Mouse (Mus musculus) neural tube, embryonic 14.5 days (tissue): ENCODE results near the gene Gm49450. TPM values are rescaled to one million over a fixed set of nuclear protein-coding genes. Genes with fewer than 3 reads are reported as not detected.

Source experiments
- ATAC-seq: fragments of 200-750 bp; cut with Nextera tagmentation; 2 replicates; pipeline ENCODE4 v1.8.0; 2017; ENCODE audit warnings: low read depth, mild to moderate bottlenecking, moderate TSS enrichment, moderate library complexity
- H3K27ac ChIP-seq: fragments of 300-500 bp; sonication (generic); 2 replicates; pipeline ENCODE4 v1.5.1; 2014; ENCODE audit warnings: low read depth, mild to moderate bottlenecking, control low read depth, low read length, moderate library complexity, mixed read lengths
- H3K27me3 ChIP-seq: fragments of 300-500 bp; sonication (generic); 2 replicates; pipeline ENCODE4 v1.6.1; 2014; ENCODE audit warnings: low read length; ENCODE audit not compliant: control insufficient read depth, insufficient read depth
- H3K36me3 ChIP-seq: fragments of 300-500 bp; sonication (generic); 2 replicates; pipeline ENCODE4 v1.6.1; 2014; ENCODE audit warnings: low read length, mixed read lengths; ENCODE audit not compliant: control insufficient read depth, insufficient read depth
- H3K4me1 ChIP-seq: fragments of 300-500 bp; sonication (generic); 2 replicates; pipeline ENCODE4 v1.6.1; 2014; ENCODE audit warnings: low read length; ENCODE audit not compliant: control insufficient read depth, insufficient read depth
- H3K4me2 ChIP-seq: fragments of 300-500 bp; sonication (generic); 2 replicates; pipeline ENCODE4 v1.6.1; 2014; ENCODE audit warnings: mild to moderate bottlenecking, low read depth, low read length, control low read depth
- H3K4me3 ChIP-seq: fragments of 300-500 bp; sonication (generic); 2 replicates; pipeline ENCODE4 v1.5.1; 2014; ENCODE audit warnings: low read depth, low read length, control low read depth, mixed read lengths
- H3K9ac ChIP-seq: fragments of 300-500 bp; sonication (generic); replicated peaks from 2 replicates; pipeline ENCODE4 v1.6.1; 2014; ENCODE audit warnings: low read depth, mild to moderate bottlenecking, control low read depth, low read length, mixed read lengths
- H3K9me3 ChIP-seq: fragments of 300-500 bp; sonication (generic); 2 replicates; pipeline ENCODE4 v1.6.1; 2016; ENCODE audit warnings: low read length; ENCODE audit not compliant: control insufficient read depth
- WGBS: fragments of 180-500 bp; shearing (Covaris S2); extraction: QIAGEN DNeasy Blood & Tissue Kit; methylation state at CpG from one replicate; pipeline ENCODE4 v1.1.7; 2014; 5-methylcytosine and 5-hydroxymethylcytosine counted together
- polyA plus RNA-seq: library from polyadenylated mRNA; unstranded; fragments of >200 nt; fragmentation: Nextera tagmentation; extraction: Ambion mirVana; gene quantifications from 2 replicates; pipeline ENCODE4 v1.2.1, GENCODE M21; 2014

Gene Gm49450
- polyA plus RNA-seq, 1 experiment from 2014 or later, result not detected

GRCm38 (mm10) chr15:98987077-98987630, 33.8 kb upstream of the Gm49450 start:
- 6% methylated on average over 7 of the region's 7 CpGs for WGBS
- H3K4me1 ChIP-seq, result peaks cover 58% of the 10 kb centered on the region
- no peak for ATAC-seq

GRCm38 (mm10) chr15:98985982-98986715, 32.8 kb upstream of the Gm49450 start:
- peak overlapping the region; percentile 83 for H3K9ac ChIP-seq
- H3K27ac ChIP-seq, result peak overlapping the region; percentile 99
- H3K4me3 ChIP-seq, result peak overlapping the region; percentile 46
- H3K4me2 ChIP-seq, result peak overlapping the region; percentile 67
- no peak for ATAC-seq
- no peaks in the 10 kb centered on the region for H3K9me3 ChIP-seq
- no peaks in the 10 kb centered on the region for H3K36me3 ChIP-seq
- peaks cover 48% of the 10 kb centered on the region for H3K4me1 ChIP-seq
- WGBS, result 7% methylated on average over 12 of the region's 12 CpGs
- no peaks in the 10 kb centered on the region for H3K27me3 ChIP-seq

More at GRCm38 (mm10) chr15:98987077-98987630, 33.8 kb upstream of the Gm49450 start:
- no peaks in the 10 kb centered on the region for H3K36me3 ChIP-seq
- H3K9me3 ChIP-seq, result no peaks in the 10 kb centered on the region
- H3K27me3 ChIP-seq, result no peaks in the 10 kb centered on the region
- peak overlapping the region; percentile 83 for H3K9ac ChIP-seq
- H3K27ac ChIP-seq, result peak overlapping the region; percentile 99
- peak overlapping the region; percentile 67 for H3K4me2 ChIP-seq
- peak overlapping the region; percentile 46 for H3K4me3 ChIP-seq

GRCm38 (mm10) chr15:98985240-98985981, 32.1 kb upstream of the Gm49450 start:
- Histone ChIP-seq H3K4me2 (peak overlapping the region; percentile 67), H3K4me3 (peak overlapping the region; percentile 46), H3K27me3 (no peaks in the 10 kb centered on the region), H3K9ac (peak overlapping the region; percentile 83), H3K27ac (peak overlapping the region; percentile 99), H3K9me3 (no peaks in the 10 kb centered on the region), H3K4me1 (peaks cover 40% of the 10 kb centered on the region), H3K36me3 (no peaks in the 10 kb centered on the region)
- 1% methylated on average over 29 of the region's 29 CpGs for WGBS
- peak; percentile 81 for ATAC-seq

- no peaks in the 10 kb centered on the region for H3K9me3 ChIP-seq
- no peak for ATAC-seq
- H3K4me3 ChIP-seq, result peak overlapping the region; percentile 46
- H3K4me2 ChIP-seq, result peak overlapping the region; percentile 67
- H3K27ac ChIP-seq, result peak overlapping the region; percentile 99
- peaks cover 36% of the 10 kb centered on the region for H3K4me1 ChIP-seq
- H3K27me3 ChIP-seq, result no peaks in the 10 kb centered on the region
- 22% methylated on average over 6 of the region's 6 CpGs for WGBS
- no peaks in the 10 kb centered on the region for H3K36me3 ChIP-seq
- H3K9ac ChIP-seq, result peak overlapping the region; percentile 83
Measured at GRCm38 (mm10) chr15:98984681-98985080, 31.3 kb upstream of the Gm49450 start.

- H3K4me3 ChIP-seq, result peak overlapping the region; percentile 46
- peak overlapping the region; percentile 83 for H3K9ac ChIP-seq
- peak; percentile 45; the same call in 1 of the 2 replicates for ATAC-seq
- no peaks in the 10 kb centered on the region for H3K27me3 ChIP-seq
- WGBS, result 14% methylated on average over 16 of the region's 16 CpGs
- no peaks in the 10 kb centered on the region for H3K9me3 ChIP-seq
- H3K4me1 ChIP-seq, result peaks cover 36% of the 10 kb centered on the region
- H3K36me3 ChIP-seq, result no peaks in the 10 kb centered on the region
- H3K4me2 ChIP-seq, result peak overlapping the region; percentile 67
- peak overlapping the region; percentile 99 for H3K27ac ChIP-seq
Measured at GRCm38 (mm10) chr15:98983431-98984081, 30.2 kb upstream of the Gm49450 start.

GRCm38 (mm10) chr15:98982100-98982499, 28.7 kb upstream of the Gm49450 start:
- 61% methylated on average over 6 of the region's 6 CpGs for WGBS
- Histone ChIP-seq H3K27me3 (no peaks in the 10 kb centered on the region), H3K9ac (no peak overlapping the region), H3K9me3 (no peaks in the 10 kb centered on the region), H3K4me2 (no peak overlapping the region), H3K4me3 (no peak overlapping the region), H3K36me3 (no peaks in the 10 kb centered on the region), H3K27ac (peak overlapping the region; percentile 99; the same call in 1 of the 2 replicates), H3K4me1 (peaks cover 37% of the 10 kb centered on the region)
- no peak for ATAC-seq

- no peak overlapping the region for H3K4me3 ChIP-seq
- 34% methylated on average over 7 of the region's 7 CpGs for WGBS
- no peak overlapping the region for H3K4me2 ChIP-seq
- no peaks in the 10 kb centered on the region for H3K9me3 ChIP-seq
- peak overlapping the region; percentile 16; the same call in 1 of the 2 replicates for H3K27ac ChIP-seq
- peaks cover 37% of the 10 kb centered on the region for H3K4me1 ChIP-seq
- no peak for ATAC-seq
- no peak overlapping the region for H3K9ac ChIP-seq
- no peaks in the 10 kb centered on the region for H3K27me3 ChIP-seq
- H3K36me3 ChIP-seq, result no peaks in the 10 kb centered on the region
Measured at GRCm38 (mm10) chr15:98980012-98980614, 26.8 kb upstream of the Gm49450 start.

GRCm38 (mm10) chr15:98978409-98979172, 25.2 kb upstream of the Gm49450 start:
- peaks cover 37% of the 10 kb centered on the region for H3K4me1 ChIP-seq
- ATAC-seq, result no peak
- 31% methylated on average over 20 of the region's 20 CpGs for WGBS

More at GRCm38 (mm10) chr15:98978409-98979172, 25.2 kb upstream of the Gm49450 start:
- H3K27ac ChIP-seq, result peak overlapping the region; percentile 89
- H3K9me3 ChIP-seq, result no peaks in the 10 kb centered on the region
- no peaks in the 10 kb centered on the region for H3K36me3 ChIP-seq
- no peaks in the 10 kb centered on the region for H3K27me3 ChIP-seq
- H3K4me2 ChIP-seq, result peak overlapping the region; percentile 45
- H3K9ac ChIP-seq, result peak overlapping the region; percentile 42; the same call in 1 of the 2 replicates
- peak overlapping the region; percentile 12; the same call in 1 of the 2 replicates for H3K4me3 ChIP-seq
